Mouse (Mus musculus) spleen, postnatal 10 days (tissue): Measurements from ENCODE around the gene Apba3.
"Not testable (repeated sequence)": the region's sequence is repeated elsewhere in the genome, so short reads cannot be mapped to it uniquely, and the experiment has no call there.

Experiments
- DNase-seq, 2 experiments: peaks; one replicate each; pipeline ENCODE4 v3.0.0; 2021 to 2022; ENCODE audit warnings: low spot score in 2 of 2

The Apba3 gene

DNA sequence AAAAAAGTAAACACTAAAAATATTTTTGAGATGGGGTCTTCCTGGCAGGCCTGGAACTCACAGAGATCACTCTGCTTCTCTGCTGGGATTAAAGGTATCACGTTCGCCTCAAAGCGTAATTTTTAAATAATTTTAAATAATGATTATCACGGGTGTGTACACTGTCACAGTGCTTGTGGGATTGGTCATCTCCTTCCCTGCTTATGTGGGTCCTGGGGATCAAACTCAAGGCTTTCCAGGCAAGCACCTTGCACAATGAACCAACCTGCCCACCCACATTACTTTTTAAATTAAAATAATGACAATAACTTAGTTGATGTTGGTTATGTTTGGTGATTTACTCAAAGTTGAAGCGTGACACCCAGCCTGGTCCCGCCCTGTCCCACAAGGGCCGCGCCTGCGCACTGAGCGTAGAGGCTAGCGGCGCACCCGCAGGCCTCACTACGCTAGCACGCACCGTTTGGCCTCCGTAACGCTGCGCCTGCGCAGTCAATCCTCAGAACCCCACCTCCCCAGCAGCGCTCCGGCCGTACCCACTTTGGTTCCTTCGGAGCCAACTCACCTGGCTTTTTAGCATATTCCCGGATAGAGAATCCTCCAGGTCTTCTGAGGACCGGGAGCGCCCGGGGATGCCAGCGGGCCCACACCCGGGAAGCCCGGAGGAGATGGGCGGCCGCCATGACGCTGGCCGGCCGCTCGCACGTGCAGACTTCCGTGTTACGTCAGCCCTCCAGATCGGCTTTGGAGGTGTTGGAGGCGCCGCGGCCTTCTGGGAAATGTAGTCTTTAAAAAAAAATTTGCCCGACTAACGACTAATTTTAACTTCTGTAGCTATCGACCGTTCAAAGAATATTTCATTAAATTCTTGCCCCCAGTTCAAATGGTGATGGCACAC, at the start of gene Apba3, which contains the start of gene Mrpl54:
Gene Apba3, plus strand, starts transcription at position 750 of the 895 bp plus-strand sequence.
Gene Mrpl54, minus strand, starts transcription at position 724 of the 895 bp plus-strand sequence.
- DNase-seq = peak; percentile 98

DNA sequence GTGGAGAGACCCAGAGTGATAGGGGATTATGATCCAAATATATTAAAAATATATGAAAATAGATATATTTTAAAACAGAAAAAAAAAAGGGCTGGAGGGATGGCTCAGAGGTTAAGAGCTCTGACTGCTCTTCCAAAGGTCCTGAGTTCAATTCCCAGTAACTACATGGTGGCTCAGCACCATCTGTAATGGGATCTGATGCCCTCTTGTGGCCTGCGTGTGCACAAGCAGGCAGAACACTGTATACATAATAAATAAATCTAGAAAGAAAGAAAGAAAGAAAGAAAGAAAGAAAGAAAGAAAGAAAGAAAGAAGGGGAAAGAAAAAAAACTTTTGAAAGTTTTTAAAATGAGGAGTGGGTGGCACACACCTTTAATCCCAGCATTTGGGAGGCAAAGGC, 49.5 kb upstream of the Apba3 start:
- peak in 1 of 2 experiments; percentile 67 for DNase-seq

DNA sequence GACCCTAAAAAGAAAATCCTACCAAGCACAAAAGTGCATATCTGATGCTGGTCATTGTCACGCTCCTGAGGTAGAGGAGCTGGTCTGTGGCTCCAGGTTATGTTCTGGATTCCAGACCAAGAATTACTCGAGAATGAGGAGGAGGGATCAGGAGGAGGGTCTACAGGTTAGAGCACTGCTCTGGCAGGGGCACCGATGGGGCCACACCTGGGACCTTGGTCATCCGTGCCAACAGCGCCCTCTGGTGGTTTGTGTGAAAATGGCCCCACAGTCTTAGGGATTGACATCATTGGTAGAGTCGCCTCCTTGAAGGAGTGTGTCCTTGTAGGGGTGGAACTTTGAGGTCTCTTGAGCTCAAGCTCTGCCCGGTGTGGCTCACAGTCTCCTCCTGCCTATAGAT, 48.8 kb upstream of the Apba3 start:
- DNase-seq = peak; percentile 74 to 87

DNA sequence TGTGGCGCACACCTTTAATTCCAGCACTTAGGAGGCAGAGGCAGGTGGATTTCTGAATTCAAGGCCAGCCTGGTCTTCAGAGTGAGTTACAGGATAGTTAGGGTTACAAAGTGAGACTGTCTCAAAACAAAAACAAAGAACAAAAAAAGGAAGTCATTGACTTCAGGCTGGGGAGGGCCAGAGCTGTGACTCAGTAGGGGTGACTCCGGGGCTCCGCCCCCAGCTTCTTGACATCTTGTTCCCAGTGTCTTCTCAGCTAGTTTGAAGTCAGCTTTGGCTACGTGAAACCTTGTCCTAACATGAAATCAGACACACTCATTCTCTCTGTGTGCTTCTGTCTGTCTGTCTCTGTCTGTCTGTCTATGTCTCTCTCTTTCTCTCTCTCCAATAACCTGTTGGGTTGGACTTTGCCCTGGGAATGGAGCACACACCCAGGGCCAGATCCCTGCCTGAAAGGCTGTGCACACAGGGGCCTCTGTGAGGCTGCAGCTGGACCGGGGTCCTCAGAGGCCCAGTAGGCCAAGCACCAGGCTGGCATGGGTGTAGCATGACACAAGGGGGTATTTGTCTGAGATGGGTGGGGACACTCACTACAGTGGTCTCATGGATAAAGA, 45.3 kb upstream of the Apba3 start:
- DNase-seq = no peak

DNA sequence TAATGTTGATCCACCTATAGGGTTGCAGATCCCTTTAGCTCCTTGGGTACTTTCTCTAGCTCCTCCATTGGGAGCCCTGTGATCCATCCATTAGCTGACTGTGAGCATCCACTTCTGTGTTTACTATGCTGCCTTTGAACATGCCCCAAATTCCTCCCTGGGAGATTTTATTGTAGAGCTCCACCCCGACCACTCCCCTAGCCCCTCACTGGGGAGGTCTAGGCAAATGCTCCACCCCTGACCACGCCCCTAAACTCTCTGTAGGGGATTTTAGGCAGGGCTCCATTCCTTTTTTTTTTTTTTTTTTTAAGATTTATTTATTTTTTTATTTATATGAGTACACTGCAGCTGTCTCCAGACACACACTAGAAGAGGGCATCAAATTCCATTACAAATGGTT, 43.0 kb upstream of the Apba3 start:
- DNase-seq = not testable (repeated sequence)

DNA sequence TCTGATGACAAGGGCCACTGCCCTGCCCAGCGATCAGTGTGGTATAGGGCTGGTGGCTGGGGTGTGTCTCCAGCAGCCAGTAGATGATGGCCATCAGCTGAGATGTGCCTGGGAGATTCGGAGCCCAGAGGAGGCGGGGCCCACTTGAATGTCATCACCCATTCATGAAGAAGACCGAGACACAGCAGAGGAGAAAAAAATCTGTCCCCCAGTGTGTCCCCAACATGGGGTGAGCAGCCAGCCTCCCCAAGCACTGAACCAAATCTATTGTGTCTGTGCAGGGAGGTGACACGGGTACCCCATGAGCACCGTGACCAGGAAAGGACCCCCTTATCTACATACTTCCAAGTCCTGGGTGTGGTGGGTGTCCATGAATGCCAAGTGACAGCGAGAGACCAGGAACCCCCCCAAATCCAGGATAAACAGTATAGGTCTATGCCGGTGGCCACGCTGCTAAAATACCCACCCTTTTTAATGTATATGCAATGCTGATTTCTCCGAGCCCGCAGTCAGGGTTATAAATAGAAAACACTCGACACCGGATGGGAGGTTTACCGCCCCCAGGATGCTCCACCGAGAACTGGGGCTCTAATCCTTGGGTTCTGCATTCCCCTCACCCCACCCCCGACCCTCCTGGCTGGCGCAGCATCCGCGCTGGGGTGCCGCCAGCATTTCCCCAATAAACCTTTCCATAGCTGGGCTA, 36.9 kb upstream of the Apba3 start:
- DNase-seq = no peak

DNA sequence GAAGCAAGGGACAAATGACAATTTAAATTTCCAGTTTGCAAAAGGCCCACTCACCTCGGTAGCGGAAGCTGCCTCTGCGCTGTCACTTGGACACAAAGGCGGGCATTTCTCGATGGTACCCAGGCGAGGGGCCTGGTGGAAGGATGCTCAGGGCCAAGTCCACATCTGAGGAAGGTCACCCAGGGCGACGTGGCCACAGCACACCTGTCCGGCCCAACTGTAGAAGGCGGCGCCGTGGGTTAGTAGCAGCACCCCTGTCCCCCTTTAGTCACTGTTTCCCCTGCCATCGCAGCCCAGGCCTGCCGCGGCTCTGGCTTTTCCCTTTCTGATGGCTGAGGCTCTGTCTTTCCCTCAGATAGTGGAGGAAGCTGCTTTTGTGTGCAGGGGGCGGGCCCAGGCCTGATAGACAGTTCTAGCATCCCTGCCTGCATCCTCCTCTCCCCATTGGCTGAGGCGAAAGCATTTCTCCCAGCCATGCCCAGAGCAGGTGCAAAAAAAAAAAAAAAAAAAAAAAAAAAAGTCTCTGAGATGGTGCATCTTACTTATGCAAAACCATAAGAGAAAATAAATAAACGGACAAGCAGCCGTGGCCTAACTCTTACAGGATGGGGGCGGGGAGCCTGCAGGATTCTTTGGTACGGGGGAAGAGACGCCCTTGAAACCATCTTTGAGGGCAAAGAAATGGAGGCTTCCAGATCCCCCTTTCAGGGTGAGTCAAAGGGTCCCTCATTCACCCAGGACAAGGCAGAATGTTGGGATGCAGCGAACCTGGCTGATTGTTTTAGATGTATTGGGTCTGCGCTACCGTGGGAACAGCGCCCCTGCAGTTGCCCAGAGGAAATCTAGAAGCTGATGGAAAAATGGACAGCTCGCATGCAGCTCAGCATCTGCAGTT, 36.1 kb upstream of the Apba3 start, which contains the start of gene Atcay:
Gene Atcay, minus strand, starts transcription at position 396 of the 895 bp plus-strand sequence.
- DNase-seq = no peak

DNA sequence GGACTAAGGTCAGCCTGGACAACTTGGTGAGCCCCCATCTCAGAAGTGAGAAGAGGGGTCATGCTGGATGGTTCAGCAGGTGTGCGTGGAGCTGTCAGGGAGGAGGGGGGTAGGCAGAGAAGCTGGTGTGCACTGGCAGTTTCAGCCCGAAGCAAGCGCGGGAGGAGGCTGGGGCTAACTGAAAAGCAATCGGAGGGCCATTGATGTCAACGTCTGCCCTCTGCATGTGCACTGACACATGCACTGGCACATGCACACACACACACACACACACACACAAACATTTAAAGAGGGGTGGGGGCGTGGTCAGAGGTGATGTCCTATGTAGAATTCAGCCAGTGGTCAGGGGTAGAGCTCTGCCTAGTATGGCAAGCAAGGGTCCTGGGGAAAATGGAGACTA, 35.3 kb upstream of the Apba3 start:
- no peak for DNase-seq

DNA sequence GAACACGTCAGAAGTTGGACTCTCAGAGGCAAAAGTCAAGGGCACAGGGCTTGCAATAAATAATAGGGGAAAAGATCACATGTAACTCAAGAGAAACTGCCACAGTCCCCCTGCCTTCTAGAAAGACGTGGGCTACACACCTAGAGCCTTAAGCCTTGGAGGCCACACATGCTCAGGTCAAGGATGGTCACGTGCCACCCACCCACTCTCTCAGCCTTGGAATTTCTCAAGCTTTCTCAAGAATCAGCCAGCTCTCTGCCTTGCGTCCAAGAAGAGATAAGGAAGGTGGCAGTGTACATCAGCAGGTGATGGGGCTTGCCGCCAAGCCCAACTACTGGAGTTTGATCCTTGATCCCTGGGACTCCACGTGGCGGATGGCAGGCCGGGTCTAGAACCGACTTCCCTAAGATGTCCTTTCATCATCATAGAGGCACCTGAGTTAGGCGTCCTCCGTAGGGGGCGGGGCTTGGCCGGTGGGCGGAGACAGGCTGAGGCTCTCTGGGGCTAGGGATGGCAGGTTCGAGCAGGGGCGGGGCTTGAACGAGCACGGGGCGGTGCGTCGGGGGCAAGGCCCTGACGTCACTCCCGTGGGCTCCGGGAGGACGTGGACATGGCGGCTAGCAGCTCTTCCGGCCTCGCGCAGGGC, 34.1 kb upstream of the Apba3 start, which contains the start of gene Zfr2:
Gene Zfr2, plus strand, starts transcription at position 576 of the 646 bp plus-strand sequence.
- DNase-seq = peak; percentile 74 to 94

DNA sequence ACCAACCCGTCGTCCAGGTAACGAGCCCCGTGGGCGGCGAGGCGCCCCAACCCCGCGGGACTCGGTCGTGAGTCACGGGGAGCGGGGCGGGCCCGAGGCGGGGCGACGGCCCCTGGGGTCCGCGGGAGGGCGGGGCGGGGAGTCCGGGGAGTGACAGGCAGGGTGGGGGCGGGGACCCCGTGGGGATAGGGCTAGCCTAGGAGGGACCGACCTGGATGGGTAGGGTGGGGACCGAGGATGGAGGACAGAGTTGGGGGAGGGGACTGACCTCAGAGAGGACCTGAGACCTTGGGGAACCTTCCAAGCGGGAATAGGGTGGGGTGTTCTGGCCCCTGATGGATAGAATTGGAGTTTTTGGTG, 33.6 kb upstream of the Apba3 start:
- DNase-seq = no peak

DNA sequence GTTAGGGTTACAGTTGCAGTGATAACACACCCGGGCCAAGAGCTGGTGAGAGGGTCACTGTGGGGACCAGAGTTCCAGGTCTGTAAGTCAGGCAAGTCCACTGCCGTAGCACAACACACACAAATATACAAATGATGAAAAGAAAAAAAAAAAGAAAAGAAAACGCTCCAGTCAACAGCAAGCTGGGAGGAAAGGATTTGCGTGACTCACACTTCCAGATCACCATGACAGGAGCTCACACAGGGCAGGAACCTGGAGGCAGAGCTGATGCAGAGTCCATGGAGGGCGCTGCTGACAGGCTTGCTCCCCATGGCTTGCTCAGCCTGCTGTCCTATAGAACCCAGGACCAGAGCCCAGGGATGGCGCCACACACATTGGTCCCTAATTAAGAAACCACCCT, 32.6 kb upstream of the Apba3 start:
- no peak for DNase-seq

DNA sequence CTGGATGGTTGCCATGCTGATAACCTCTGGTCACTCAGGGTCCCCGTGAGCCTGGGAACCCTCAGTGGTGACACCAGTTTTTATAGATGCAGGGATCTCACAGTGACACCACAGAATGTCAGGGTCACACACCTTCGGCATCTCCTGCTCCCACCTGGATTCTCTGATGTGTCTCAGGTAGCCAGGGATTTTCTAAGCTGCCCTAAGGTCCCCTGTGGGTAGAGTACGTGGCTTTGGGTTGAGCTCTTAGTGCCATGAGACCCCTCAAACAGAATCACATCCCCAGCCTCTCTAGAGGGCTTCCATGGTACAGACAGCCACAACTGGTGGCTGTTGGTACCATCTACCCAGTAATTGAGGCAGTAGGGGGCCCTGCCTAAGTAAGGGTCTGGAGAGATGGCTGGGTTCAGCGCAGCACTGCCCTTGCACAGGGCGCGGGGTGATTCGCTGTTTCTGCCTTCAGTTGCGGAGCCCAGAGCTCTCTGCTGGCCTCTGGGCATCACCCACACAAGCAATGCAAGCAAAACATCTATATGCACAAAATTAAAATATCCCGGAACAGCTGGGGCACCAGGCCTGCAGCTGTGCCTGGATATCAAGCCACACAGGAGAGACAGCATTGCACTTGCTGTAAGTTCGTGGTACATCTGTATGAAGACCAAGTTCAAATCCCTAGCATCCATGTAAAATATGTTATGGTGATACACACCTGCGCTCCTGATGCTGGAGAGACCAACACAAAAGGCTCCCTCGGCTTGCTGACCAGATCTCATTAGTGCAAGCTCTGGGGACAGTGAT, 30.1 kb upstream of the Apba3 start:
- no peak for DNase-seq

DNA sequence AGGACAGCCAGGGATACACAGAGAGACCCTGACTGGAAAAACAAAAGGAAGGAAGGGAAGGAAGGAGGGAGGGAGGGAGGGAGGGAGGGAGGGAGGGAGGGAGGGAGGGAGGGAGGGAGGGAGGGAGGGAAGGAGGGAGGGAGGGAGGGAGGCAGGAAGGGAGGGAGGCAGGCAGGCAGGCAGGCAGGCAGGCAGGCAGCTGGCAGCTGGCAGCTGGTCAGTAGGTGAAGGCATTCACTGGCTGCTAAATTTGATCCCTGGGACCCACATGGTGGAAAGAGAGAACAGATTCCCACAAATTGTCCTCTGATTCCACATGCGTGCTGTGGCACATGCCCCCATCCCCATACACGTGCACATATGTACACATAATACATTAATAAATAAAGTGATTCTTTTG, 28.1 kb upstream of the Apba3 start:
- no peak for DNase-seq

DNA sequence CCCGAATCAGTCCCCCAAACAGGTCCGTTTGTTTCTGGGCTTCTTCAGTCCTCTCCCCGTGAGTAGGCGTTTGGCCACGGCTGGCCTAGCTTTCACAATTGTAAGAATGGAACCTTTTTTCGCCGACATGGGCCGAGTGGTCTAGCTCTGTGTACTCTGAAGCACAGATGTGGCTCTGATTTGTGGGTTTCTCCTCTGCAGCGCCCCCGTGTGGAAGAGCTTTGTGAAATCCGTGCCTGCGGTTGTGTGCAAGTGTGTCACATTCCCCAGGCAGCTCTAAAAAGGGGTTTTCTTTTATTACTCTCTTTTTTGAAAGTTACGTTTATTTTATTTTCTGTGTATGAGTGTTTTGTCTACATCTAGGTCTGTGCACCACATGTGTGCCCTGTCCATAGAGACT, 25.9 kb upstream of the Apba3 start:
- DNase-seq = peak in 1 of 2 experiments; percentile 83

DNA sequence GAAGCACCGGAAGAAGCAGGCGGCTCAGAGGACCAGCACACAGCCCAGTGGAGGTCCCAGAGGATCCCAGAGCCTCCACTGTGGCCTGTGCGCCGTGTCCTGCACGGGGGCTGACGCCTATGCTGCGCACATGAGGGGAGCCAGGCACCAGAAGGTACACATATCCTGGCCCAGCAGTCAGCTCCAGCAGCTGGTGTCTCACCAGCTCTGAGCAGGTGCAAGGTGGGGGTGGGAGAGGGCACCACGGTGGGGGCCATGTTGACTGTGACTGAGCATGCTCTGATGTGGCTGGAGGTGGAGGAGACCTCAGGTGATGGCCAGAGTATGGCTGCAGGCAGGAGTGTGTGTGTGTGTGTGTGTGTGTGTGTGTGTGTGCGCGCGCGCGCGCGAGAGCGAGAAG, 24.7 kb upstream of the Apba3 start:
- no peak for DNase-seq

DNA sequence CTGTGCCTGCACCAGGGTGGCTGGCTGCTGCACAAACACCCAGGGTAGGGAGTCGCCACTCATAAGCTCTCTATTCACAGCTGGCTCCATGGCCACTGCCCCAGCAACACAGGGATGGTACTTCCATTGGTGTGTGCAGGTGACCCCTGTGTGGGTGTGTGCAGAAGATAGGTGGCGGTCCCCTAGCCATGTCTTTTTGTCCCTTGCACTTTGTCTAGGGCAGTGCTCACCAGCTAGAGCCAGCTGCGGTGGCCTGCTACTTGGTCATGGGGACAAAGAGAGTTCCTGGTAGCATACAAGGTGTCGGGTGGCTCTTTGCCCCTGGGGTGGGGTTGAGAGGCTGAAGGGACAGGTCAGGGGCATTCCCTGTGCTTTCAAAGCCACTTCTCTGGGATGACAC, 22.6 kb upstream of the Apba3 start:
- DNase-seq = no peak

DNA sequence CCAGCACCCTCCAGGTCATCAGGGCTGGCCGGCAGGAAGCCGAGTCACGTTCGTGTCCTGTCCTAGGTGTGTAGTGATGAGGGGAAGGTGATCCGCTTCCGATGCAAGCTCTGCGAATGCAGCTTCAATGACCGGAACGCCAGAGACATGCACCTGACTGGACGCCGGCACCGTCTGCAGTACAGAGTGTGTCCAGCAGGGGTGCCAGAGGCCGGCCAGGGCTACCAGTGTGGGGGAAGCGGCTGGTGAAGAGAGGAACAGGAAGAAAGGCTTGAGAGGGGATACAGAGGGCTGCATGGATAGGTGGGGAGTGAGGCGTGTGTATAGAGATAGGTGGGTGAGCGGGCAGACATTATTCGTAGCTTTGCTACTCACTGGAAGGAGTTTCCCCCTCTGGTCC, 22.2 kb upstream of the Apba3 start:
- peak; percentile 82 to 88 for DNase-seq

DNA sequence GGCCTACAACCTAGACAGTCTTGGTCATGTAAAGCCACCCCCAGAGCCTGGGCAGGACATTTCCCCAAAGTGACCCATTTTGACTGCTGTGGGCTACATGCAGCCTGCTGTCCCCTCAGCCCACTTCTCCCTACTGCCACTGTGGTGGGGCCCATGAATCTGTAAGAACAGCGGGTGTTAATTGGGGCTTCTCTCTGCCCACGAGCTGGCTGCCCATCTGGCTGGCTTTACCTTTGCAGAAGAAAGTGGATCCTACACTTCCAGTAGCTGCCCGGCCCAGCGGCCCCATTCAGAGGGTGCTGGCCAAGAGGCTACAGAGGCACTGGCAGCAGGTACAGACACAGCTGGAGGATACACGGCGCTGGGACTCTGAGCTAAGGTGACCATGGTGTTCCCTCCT, 21.6 kb upstream of the Apba3 start:
- no peak for DNase-seq

DNA sequence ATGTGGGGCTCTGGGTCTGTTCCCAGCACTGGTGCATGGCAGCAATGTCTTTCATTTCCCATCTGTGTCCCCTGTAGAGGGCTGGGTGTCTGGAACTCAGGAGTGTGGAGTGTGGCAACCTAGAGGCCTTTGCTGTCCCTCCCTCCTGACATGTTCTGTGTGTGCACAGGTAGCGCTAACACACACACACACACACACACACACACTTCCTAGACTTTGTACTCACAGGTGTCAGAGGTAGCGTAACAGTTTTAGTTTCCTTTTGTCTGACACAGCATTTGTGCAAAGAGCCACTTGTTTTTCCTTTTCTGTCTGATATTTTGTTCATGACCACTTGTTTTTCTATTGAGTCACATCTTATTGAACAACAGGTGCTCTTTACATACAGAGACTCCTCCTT, 19.0 kb upstream of the Apba3 start:
- DNase-seq = no peak

DNA sequence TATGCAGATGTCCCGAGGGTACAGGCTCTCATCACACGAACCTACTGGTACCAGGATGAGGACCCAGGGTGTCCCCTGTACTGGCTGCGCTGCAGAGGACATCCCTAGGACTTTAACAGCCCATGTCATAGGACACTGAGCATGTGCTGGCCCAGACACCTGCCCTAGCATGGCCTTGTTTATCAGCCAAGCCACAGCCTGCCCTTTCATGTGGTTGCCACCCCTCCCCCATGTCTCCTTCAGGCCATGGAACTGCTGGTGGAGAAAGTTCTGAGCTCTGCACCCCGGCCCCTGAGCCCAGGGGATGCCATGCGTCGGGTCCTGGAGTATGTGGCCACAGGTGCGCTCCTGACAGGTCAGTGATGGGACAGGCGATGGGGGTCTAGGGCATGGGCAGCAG, 17.3 kb upstream of the Apba3 start:
- no peak for DNase-seq
